In the genomic region with DNA sequence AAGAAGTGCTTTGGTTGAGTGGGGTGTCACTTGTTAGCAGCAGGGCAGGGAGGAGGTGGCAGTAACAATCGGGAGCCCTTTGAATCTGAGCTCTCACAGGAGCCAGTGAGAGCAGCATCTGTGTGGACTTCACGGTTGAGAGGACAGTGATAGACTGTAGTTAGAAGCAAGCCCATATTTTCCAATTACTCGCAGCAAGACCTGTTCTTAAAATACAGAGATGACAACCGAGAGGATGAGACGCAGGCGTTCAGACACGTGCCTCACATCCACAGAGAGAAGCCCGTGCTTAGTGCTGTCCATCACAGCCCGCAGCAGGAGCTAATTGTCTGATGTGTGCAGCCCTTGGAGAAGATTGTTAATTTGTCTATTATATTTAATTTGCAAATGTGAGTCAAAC, we compare ENCODE assay signal across 22 mouse cellular contexts.
DNase-seq lines count a peak whose midpoint lies in the region; ATAC-seq and TF ChIP-seq lines count a peak whose summit lies in the region.
"Had no signal": no experiment of that assay in that cellular context is flagged by ENCODE, and none has a peak within 500 bp of the region (broad histone marks: within the 10 kb centered on the region; RNA-seq: fewer than 3 reads in every experiment).

No protein-coding gene starts in this region.

- H3K4me3 ChIP-seq in forebrain, embryonic 10.5 days = no peak overlapping the region
- H3K4me3 ChIP-seq in forebrain, embryonic 15.5 days = no peak overlapping the region
- no peak overlapping the region for H3K4me3 ChIP-seq in hindbrain, postnatal 0 days (ENCODE audit: low read length)
- H3K4me3 ChIP-seq in hindbrain, embryonic 16.5 days (ENCODE audit: low read length) = no peak overlapping the region
- H3K4me3 ChIP-seq in limb, embryonic 10.5 days = no peak overlapping the region
- H3K4me3 ChIP-seq: embryonic facial prominence, embryonic 15.5 days; gastrocnemius, adult 2 months; neural tube, embryonic 15.5 days had no signal

- no peak for TF ChIP-seq CTCF in hindbrain, postnatal 0 days (IDR thresholded peaks at IDR 0.05; ENCODE audit: low read depth)

- no peaks in the 10 kb centered on the region for H3K9me3 ChIP-seq in forebrain, embryonic 10.5 days
- H3K9me3 ChIP-seq in forebrain, embryonic 15.5 days = no peaks in the 10 kb centered on the region
- H3K9me3 ChIP-seq in hindbrain, postnatal 0 days (ENCODE audit: low read length) = no peaks in the 10 kb centered on the region
- H3K9me3 ChIP-seq in hindbrain, embryonic 16.5 days (ENCODE audit: control insufficient read depth, low read length) = no peaks in the 10 kb centered on the region
- no peaks in the 10 kb centered on the region for H3K9me3 ChIP-seq in limb, embryonic 10.5 days (replicated peaks)
- H3K9me3 ChIP-seq: embryonic facial prominence, embryonic 15.5 days; neural tube, embryonic 15.5 days had no signal

- H3K4me1 ChIP-seq in forebrain, embryonic 10.5 days = peaks cover 14% of the 10 kb centered on the region
- H3K4me1 ChIP-seq in forebrain, embryonic 15.5 days = no peaks in the 10 kb centered on the region
- no peaks in the 10 kb centered on the region for H3K4me1 ChIP-seq in hindbrain, postnatal 0 days (ENCODE audit: insufficient read depth, low read length)
- no peaks in the 10 kb centered on the region for H3K4me1 ChIP-seq in hindbrain, embryonic 16.5 days (ENCODE audit: control insufficient read depth, insufficient read depth, low read depth, low read length)
- no peaks in the 10 kb centered on the region for H3K4me1 ChIP-seq in limb, embryonic 10.5 days
- H3K4me1 ChIP-seq: embryonic facial prominence, embryonic 15.5 days had no signal

- H3K27me3 ChIP-seq in forebrain, embryonic 10.5 days (ENCODE audit: poor library complexity, severe bottlenecking) = no peaks in the 10 kb centered on the region
- H3K27me3 ChIP-seq in forebrain, embryonic 15.5 days = no peaks in the 10 kb centered on the region
- no peaks in the 10 kb centered on the region for H3K27me3 ChIP-seq in hindbrain, postnatal 0 days (ENCODE audit: insufficient read depth, low read length)
- no peaks in the 10 kb centered on the region for H3K27me3 ChIP-seq in hindbrain, embryonic 16.5 days (replicated peaks; ENCODE audit: control insufficient read depth, insufficient read depth, low read length)
- H3K27me3 ChIP-seq in limb, embryonic 10.5 days (ENCODE audit: low read depth, poor library complexity, severe bottlenecking) = no peaks in the 10 kb centered on the region
- H3K27me3 ChIP-seq: embryonic facial prominence, embryonic 15.5 days; neural tube, embryonic 15.5 days had no signal

- ATAC-seq in forebrain, embryonic 15.5 days (replicated peaks) = no peak
- peak; percentile 49; the same call in 1 of the 2 replicates for ATAC-seq in hindbrain, postnatal 0 days
- ATAC-seq in hindbrain, embryonic 16.5 days = no peak; the same call in 1 of the 2 replicates
- ATAC-seq: inflammation-experienced regulatory T-cells, adult 6 months; liver, postnatal 0 days had no signal

- WGBS in forebrain, embryonic 10.5 days = 93% methylated on average over 9 of the region's 9 CpGs
- 78% methylated on average over 9 of the region's 9 CpGs for WGBS in forebrain, embryonic 15.5 days
- WGBS in hindbrain, postnatal 0 days = 73% methylated on average over 9 of the region's 9 CpGs
- 78% methylated on average over 9 of the region's 9 CpGs for WGBS in hindbrain, embryonic 16.5 days
- WGBS in limb, embryonic 10.5 days = 89% methylated on average over 9 of the region's 9 CpGs

- DNase-seq in forebrain, embryonic 10.5 days (ENCODE audit: extremely low spot score, low spot score) = peak; percentile 4
- DNase-seq in hindbrain, postnatal 0 days (ENCODE audit: low spot score) = peak; percentile 31
- peak; percentile 37 for DNase-seq in right cerebral cortex, adult 18-20 months
- DNase-seq in right cerebral cortex, postnatal 14 days = no peak
- DNase-seq in telencephalon, adult 2 months (ENCODE audit: low read depth, low spot score) = peak; percentile 52
- DNase-seq in limb, embryonic 10.5 days (ENCODE audit: low spot score) = no peak
- DNase-seq: adrenal gland, postnatal 10 days; cerebellum, adult 8-10 months; gastrocnemius, adult 2 months; heart, postnatal 4 days; kidney, adult 18-20 months; kidney, postnatal 4 days; liver, postnatal 0 days; lung, postnatal 10 days had no signal

- H3K9ac ChIP-seq in forebrain, embryonic 15.5 days (replicated peaks) = no peak overlapping the region
- no peak overlapping the region for H3K9ac ChIP-seq in hindbrain, postnatal 0 days (replicated peaks; ENCODE audit: low read length)
- H3K9ac ChIP-seq in hindbrain, embryonic 16.5 days (ENCODE audit: low read depth, low read length) = no peak overlapping the region
- H3K9ac ChIP-seq: embryonic facial prominence, embryonic 15.5 days; liver, postnatal 0 days; neural tube, embryonic 15.5 days had no signal

- H3K4me2 ChIP-seq in forebrain, embryonic 15.5 days (replicated peaks) = no peak overlapping the region
- H3K4me2 ChIP-seq in hindbrain, postnatal 0 days (ENCODE audit: low read depth, low read length) = no peak overlapping the region
- no peak overlapping the region for H3K4me2 ChIP-seq in hindbrain, embryonic 16.5 days (ENCODE audit: low read length)
- H3K4me2 ChIP-seq: embryonic facial prominence, embryonic 15.5 days; liver, embryonic 11.5 days; midbrain, embryonic 11.5 days; neural tube, embryonic 15.5 days had no signal

- no peaks in the 10 kb centered on the region for H3K36me3 ChIP-seq in forebrain, embryonic 10.5 days (replicated peaks)
- H3K36me3 ChIP-seq in forebrain, embryonic 15.5 days = no peaks in the 10 kb centered on the region
- no peaks in the 10 kb centered on the region for H3K36me3 ChIP-seq in hindbrain, postnatal 0 days (ENCODE audit: insufficient read depth, low read length)
- no peaks in the 10 kb centered on the region for H3K36me3 ChIP-seq in hindbrain, embryonic 16.5 days (ENCODE audit: control insufficient read depth, insufficient read depth, low read length)
- no peaks in the 10 kb centered on the region for H3K36me3 ChIP-seq in limb, embryonic 10.5 days
- H3K36me3 ChIP-seq: embryonic facial prominence, embryonic 15.5 days; neural tube, embryonic 15.5 days had no signal

- no peak overlapping the region for H3K27ac ChIP-seq in forebrain, embryonic 10.5 days
- H3K27ac ChIP-seq in forebrain, embryonic 15.5 days (replicated peaks) = no peak overlapping the region
- no peak overlapping the region for H3K27ac ChIP-seq in hindbrain, postnatal 0 days
- no peak overlapping the region for H3K27ac ChIP-seq in hindbrain, embryonic 16.5 days (ENCODE audit: low read depth, low read length)
- no peak overlapping the region for H3K27ac ChIP-seq in limb, embryonic 10.5 days
- H3K27ac ChIP-seq: embryonic facial prominence, embryonic 15.5 days; gastrocnemius, adult 2 months; neural tube, embryonic 15.5 days; stomach, postnatal 0 days had no signal

Comparison
In these comparisons a context has a peak if more than half of its experiments do, and no peak if none do; other contexts are left out.
1. DNase-seq: peak in forebrain, embryonic 10.5 days (single experiment), hindbrain, postnatal 0 days (single experiment), right cerebral cortex, adult 18-20 months (single experiment) and telencephalon, adult 2 months (single experiment); none in right cerebral cortex, postnatal 14 days (single experiment) and limb, embryonic 10.5 days (single experiment).